Mouse (Mus musculus): ENCODE data around the gene Inpp5b. TPM values are rescaled to one million over a fixed set of nuclear protein-coding genes. Genes with fewer than 3 reads are reported as not detected.
"Not testable (repeated sequence)": the region's sequence is repeated elsewhere in the genome, so short reads cannot be mapped to it uniquely, and the experiment has no call there.

The Inpp5b gene
- polyA plus RNA-seq, 1 experiment: 48.3 TPM

DNA sequence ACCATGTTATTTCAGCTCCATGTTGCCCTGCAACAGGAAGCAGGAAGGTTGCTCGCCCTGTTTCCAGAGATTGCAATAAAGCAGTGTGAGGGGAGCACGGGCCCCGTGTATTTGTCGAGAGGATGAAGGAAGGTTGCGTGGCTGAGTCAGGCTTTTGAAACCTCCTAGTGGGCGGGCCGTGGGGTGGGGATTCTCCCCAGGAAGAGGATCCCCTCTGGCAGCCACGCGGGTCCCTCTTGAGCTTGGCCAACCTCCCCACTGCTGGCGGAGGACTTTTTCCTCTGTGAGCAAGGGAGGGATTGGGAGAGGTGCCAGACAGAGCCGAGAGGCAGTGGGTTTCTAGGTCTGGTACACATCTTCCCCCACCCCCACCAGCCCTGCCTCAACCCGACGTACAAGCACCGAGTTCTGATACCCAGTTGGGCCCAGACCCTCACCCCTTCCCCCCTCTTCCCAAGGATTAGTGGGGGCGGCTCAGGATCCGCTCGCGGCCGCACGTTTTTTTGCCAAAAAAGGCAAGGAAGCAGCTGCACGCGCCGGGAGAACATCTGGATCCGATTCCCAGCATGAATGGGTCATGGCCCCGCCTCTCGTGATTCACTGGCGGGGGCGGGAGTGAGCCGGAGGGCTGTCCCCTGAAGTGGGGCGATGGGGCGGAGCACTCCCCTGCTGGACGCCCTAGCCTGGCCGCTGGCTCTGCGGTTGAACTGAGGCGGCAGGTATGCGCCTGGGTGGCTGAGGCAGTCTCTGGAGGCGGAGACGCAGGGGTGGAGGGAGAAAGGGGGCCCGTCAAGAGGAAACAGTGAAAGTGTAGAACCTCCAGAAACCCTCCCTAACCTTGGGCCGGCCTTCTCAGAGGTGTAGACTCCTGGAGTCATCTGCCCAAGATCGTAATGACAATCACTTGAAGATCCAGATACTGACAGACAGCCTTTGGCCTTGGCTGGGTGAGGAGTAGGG is 32.9 kb upstream of the Inpp5b start:
- no peak overlapping the region for H3K4me3 ChIP-seq (ENCODE audit: insufficient read depth, low read length)
- peaks cover 14% of the 10 kb centered on the region for H3K4me1 ChIP-seq (ENCODE audit: control insufficient read depth, insufficient read depth, low read length)
- H3K27ac ChIP-seq (ENCODE audit: insufficient read depth, low read length): peak overlapping the region; percentile 96
- TF ChIP-seq CTCF (IDR thresholded peaks at IDR 0.05; ENCODE audit: borderline replicate concordance, insufficient read depth, low read length) (no peak), POLR2A (IDR thresholded peaks at IDR 0.05; ENCODE audit: low read depth, low read length) (peak; percentile 55)

- peak overlapping the region; percentile 92 for H3K27ac ChIP-seq (ENCODE audit: insufficient read depth, low read length)
- H3K4me1 ChIP-seq (ENCODE audit: control insufficient read depth, insufficient read depth, low read length): peaks cover 14% of the 10 kb centered on the region
- TF ChIP-seq CTCF (IDR thresholded peaks at IDR 0.05; ENCODE audit: borderline replicate concordance, insufficient read depth, low read length): no peak
- no peak for TF ChIP-seq POLR2A (IDR thresholded peaks at IDR 0.05; ENCODE audit: low read depth, low read length)
- no peak overlapping the region for H3K4me3 ChIP-seq (ENCODE audit: insufficient read depth, low read length)
Measured at GRCm38 (mm10) chr4:124709961-124710446, 31.6 kb upstream of the Inpp5b start.

GRCm38 (mm10) chr4:124710776-124711291 is 30.8 kb upstream of the Inpp5b start:
- peaks cover 12% of the 10 kb centered on the region for H3K4me1 ChIP-seq (ENCODE audit: control insufficient read depth, insufficient read depth, low read length)
- peak overlapping the region; percentile 92; the same call in 1 of the 2 replicates for H3K27ac ChIP-seq (ENCODE audit: insufficient read depth, low read length)
- H3K4me3 ChIP-seq (ENCODE audit: insufficient read depth, low read length): no peak overlapping the region
- no peak for TF ChIP-seq POLR2A (IDR thresholded peaks at IDR 0.05; ENCODE audit: low read depth, low read length)
- TF ChIP-seq CTCF (IDR thresholded peaks at IDR 0.05; ENCODE audit: borderline replicate concordance, insufficient read depth, low read length): no peak

DNA sequence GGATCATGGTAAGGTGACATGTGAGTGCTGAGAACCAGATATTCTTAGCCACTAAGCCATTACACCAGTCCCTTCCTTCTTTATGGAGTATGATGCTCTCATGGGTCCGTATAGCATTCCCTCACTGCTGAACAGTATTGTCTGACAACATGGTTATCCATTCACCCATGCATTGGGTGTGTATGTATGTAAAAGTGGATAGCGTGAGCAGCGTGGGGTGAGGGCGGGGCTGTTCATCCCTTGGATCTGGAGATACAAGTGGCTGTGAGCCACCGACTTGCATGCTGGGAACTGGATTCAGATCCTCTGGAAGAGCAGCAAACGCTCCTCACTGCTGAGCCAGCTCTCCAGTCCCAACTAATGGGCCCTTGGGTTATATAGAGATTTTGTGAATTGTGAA is 29.0 kb upstream of the Inpp5b start:
- H3K27ac ChIP-seq (ENCODE audit: insufficient read depth, low read length): no peak overlapping the region
- peaks cover 11% of the 10 kb centered on the region for H3K4me1 ChIP-seq (ENCODE audit: control insufficient read depth, insufficient read depth, low read length)
- H3K4me3 ChIP-seq (ENCODE audit: insufficient read depth, low read length): no peak overlapping the region
- no peak for TF ChIP-seq POLR2A (IDR thresholded peaks at IDR 0.05; ENCODE audit: low read depth, low read length)
- no peak for TF ChIP-seq CTCF (IDR thresholded peaks at IDR 0.05; ENCODE audit: borderline replicate concordance, insufficient read depth, low read length)

- H3K4me3 ChIP-seq (ENCODE audit: insufficient read depth, low read length); H3K27ac ChIP-seq (ENCODE audit: insufficient read depth, low read length): not testable (repeated sequence)
- peaks cover 11% of the 10 kb centered on the region for H3K4me1 ChIP-seq (ENCODE audit: control insufficient read depth, insufficient read depth, low read length)
Measured at GRCm38 (mm10) chr4:124713850-124714249, 27.8 kb upstream of the Inpp5b start.

DNA sequence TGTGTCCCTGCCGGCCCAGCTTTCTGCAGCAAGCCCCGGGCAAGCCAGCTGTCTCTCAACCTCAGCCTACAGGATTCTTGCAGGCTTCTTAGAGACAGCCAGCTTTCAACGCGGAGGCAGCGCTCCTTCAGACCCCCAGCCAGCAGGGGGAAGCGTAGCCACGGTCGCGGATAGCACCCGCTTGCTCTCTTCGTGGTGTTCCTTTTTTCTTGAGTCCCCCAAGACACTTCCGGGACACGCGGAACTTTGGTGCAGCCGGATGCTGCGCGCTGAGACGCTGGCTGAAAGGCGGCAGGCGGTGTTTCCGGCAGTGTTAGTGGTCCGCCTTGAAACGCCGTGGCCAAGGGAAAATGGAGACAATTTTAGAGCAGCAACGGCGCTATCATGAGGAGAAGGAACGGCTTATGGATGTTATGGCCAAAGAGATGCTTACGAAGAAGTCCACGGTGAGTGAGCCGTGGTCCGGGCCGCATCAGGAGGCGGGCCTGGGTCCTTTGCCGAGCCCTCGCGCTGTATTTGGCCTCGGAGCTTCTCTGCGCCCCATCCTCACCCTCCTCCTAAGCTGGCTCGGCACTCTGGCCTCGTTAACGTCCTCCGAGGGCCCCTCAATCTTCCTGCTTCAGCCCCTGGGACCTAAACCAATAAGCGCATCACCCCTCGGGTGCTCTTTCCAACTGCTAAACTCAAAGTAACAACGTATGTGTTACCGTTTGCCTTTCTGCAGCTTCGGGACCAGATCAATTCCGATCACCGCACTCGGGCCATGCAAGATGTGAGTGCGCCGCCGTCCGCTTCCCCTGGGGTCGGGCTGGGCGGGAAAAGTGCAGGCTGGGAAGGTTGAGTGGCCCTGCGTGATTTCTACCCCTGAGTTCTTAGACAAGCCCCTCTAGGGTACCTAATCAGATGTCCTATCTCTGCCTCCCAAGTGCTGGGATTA is 26.8 kb upstream of the Inpp5b start, which contains the start of gene Sf3a3:
Gene Sf3a3 (plus strand): TSS at position 232 of the 937 bp plus-strand sequence.
- Histone ChIP-seq H3K4me1 (ENCODE audit: control insufficient read depth, insufficient read depth, low read length) (peaks cover 6% of the 10 kb centered on the region), H3K4me3 (ENCODE audit: insufficient read depth, low read length) (peak within 1 kb of the TSS; percentile 83), H3K27ac (ENCODE audit: insufficient read depth, low read length) (peak within 1 kb of the TSS; percentile 89)
- TF ChIP-seq CTCF (IDR thresholded peaks at IDR 0.05; ENCODE audit: borderline replicate concordance, insufficient read depth, low read length): peak; percentile 85
- peak; percentile 84 for TF ChIP-seq POLR2A (IDR thresholded peaks at IDR 0.05; ENCODE audit: low read depth, low read length)

- Histone ChIP-seq H3K4me3 (ENCODE audit: insufficient read depth, low read length) (no peak overlapping the region), H3K4me1 (ENCODE audit: control insufficient read depth, insufficient read depth, low read length) (peaks cover 5% of the 10 kb centered on the region), H3K27ac (ENCODE audit: insufficient read depth, low read length) (no peak overlapping the region)
- TF ChIP-seq POLR2A (IDR thresholded peaks at IDR 0.05; ENCODE audit: low read depth, low read length): no peak
- no peak for TF ChIP-seq CTCF (IDR thresholded peaks at IDR 0.05; ENCODE audit: borderline replicate concordance, insufficient read depth, low read length)
Measured at GRCm38 (mm10) chr4:124719101-124719500, 22.5 kb upstream of the Inpp5b start.

DNA sequence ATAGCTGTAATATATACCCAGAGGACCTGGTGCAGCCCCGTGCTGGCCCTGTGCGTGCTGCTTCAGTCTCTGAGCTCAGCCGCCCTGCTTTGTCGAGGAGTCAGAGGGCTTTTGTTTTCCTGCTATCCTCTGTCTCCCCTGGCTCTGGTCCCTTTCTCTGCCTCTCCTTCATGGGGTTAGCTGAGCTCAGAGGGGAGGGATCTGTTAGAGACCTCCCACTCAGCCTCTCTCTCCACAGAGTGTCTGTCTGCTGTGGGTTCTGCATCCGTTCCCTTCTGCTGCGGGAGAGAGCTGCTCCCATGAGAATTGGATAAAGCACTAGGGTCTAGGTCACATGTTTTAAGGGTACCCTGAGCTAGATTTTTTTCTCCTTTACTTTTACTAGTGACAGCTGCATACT is 15.5 kb upstream of the Inpp5b start:
- no peak overlapping the region for H3K4me3 ChIP-seq (ENCODE audit: insufficient read depth, low read length)
- TF ChIP-seq POLR2A (IDR thresholded peaks at IDR 0.05; ENCODE audit: low read depth, low read length) (no peak), CTCF (IDR thresholded peaks at IDR 0.05; ENCODE audit: borderline replicate concordance, insufficient read depth, low read length) (no peak)
- no peaks in the 10 kb centered on the region for H3K4me1 ChIP-seq (ENCODE audit: control insufficient read depth, insufficient read depth, low read length)
- H3K27ac ChIP-seq (ENCODE audit: insufficient read depth, low read length): no peak overlapping the region

GRCm38 (mm10) chr4:124736952-124737351 is 4.7 kb upstream of the Inpp5b start:
- no peak for TF ChIP-seq POLR2A (IDR thresholded peaks at IDR 0.05; ENCODE audit: low read depth, low read length)
- no peak for TF ChIP-seq CTCF (IDR thresholded peaks at IDR 0.05; ENCODE audit: borderline replicate concordance, insufficient read depth, low read length)
- no peaks in the 10 kb centered on the region for H3K4me1 ChIP-seq (ENCODE audit: control insufficient read depth, insufficient read depth, low read length)
- no peak overlapping the region for H3K27ac ChIP-seq (ENCODE audit: insufficient read depth, low read length)
- H3K4me3 ChIP-seq (ENCODE audit: insufficient read depth, low read length): no peak overlapping the region
